Mouse (Mus musculus) cerebellum, adult 8-10 months (tissue): ENCODE data around the gene Lpp.

Experiments
- DNase-seq: peaks from one replicate; pipeline ENCODE4 v3.0.0; 2022

Gene Lpp

DNA sequence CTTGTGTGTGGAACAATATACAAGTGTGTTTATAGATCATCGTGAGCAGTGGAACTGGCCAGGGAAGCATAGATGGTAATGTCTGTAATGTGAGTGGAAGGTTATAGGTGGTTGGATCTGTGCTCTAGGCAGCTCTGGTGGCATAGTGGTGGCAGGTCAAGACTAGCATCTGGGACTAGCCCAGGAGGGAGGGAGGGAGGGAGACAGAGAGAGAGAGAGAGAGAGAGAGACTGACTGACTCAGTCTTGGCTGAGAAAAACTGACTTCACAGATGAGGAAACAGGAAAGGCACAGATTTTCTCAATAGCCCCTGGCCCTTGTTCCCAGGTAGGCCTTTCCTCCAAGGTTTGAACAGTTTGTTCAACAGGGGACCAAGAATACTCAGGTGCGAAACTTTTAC is 7.5 kb downstream of the Lpp start:
- DNase-seq = no peak

- no peak for DNase-seq
Observed at GRCm38 (mm10) chr16:24402801-24403200, 9.5 kb downstream of the Lpp start.

- DNase-seq = no peak
Observed at GRCm38 (mm10) chr16:24403733-24404380, 10.6 kb downstream of the Lpp start.

DNA sequence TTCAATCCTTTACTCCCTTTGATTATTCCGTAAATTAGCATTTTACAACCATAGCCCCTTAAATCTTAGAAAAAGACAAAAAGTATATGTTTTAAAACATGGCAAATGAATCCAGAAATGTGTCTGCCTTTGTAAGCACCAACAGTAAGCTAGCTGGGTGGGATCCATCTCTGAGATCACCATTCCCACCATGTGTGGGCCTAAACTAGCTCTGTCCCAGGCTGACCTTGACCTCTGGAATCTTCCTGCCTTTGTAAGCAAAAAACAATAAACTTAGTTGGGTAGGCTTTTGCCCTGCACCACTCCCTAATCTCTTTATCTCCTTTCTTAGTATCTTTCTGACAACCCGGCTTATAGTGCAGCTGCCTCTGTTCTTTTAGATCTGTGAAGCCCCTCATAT is 13.2 kb downstream of the Lpp start:
- no peak for DNase-seq

DNA sequence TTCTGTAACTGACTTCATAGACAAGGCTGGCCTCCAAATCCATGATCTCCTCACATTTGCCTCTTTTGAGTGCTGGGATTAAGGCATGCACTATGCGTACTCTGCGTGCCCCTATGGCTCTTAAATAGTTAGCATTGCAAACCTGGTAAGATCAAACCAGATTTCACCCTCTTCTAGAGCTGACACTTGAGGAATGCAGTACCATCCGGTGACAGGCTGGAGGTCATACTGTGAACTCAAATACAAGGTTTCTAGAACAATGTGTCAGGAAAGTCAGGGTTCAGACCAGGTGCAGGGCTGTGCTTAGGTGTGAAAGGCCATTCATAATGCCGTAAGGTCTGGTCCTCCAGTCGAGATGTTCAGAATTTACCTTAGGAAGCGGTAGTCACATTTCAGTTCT is 18.0 kb downstream of the Lpp start:
- DNase-seq = no peak

DNA sequence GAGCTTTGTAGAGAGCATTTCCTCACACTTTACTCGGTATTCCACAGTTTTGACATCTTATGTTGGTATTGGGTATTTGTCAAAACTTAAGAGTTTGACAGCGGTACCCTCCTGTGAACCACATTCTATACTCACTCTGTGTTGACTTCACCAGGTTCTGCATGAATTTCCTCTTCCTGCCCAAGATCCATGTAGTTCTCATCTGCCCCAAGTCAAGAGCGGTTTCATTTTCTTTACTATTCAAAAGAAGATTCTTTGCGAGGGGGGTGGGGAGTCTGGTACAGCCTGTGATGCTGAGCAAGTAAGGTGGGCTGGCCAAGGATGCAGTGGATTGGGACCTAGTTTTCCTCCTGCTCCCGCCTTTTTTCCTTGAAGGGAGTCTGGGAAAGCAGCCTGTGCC is 18.9 kb downstream of the Lpp start:
- DNase-seq = no peak

DNA sequence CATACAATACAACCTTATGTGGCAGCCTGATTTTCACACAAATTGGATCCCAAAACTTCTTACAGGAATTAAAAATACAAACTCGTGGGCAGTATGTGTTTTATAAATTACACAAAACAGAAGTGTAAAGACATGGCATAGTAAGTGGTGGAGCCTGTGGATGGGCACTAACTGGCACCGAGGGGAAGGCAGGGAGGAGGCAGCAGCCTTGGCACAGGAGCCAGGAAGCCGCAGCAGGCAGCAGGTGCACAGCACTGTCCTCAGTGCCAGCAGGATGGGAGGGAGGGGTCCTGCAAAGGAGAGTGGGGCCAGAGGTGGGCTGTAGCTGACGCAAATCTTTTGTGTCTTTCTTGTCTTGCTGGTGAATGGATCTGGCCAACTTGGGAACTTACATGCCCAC is 19.8 kb downstream of the Lpp start:
- DNase-seq = peak; percentile 62

GRCm38 (mm10) chr16:24418022-24418421 is 24.7 kb downstream of the Lpp start:
- no peak for DNase-seq

DNA sequence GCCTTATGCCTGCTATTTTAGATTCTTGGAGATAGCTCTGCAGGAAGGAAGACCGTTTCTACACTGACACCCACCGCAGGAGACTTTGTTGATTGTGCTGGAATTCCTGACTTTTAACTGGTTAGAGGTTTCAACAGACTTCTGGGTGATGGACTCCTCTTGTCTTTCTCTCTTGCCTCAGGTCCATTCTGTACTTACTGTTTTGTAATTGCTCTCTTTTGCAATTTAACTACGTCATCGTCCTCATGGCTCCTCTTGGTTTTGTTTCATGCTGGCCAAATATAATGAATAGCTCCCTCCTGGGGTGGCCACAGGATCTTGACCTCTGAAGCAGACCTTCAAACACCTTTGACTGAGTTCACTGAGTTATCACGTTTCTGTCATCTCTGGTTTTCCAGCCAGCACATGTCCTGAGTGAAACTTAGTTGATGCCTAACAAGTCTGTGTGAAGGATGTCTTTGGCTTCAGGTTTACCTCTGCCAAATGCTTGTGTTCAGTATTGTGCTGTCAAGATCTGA is 27.4 kb downstream of the Lpp start:
- DNase-seq = no peak

DNA sequence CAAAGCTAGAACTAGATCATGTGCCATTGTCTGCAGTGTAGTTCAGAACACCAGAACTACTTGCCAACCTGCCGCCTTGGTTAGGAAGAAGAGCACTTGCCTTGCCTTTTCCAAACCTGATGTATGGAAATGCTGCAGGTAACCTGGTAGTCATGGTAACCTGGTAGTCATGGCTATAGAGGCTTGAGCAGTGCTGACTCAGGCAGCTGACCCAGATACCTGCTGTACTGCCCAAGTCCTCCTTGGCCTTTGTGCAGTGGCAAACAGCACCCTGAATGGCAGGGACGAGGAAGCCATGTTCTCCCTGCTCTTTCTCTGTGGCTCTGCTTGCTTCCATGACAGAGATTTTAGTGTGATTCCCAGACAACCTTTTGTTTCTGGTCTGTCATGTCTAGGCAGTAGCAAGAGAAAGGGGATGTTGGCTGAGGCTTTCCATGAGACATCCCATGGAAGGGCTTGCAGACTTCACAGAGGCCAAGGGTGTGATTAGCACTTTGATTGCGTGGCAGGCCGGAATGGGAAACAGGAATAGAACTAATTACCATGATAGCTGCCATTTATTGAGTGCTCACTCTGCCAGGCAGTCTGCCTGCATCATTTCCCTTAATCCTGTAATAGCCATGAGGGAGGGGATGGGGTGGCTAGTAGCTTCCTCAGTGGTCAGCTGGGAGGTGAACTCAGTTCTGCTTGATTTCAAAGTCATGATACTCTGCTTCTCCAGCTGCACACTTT is 28.5 kb downstream of the Lpp start:
- no peak for DNase-seq

- no peak for DNase-seq
Observed at GRCm38 (mm10) chr16:24423196-24423595, 29.9 kb downstream of the Lpp start.

- no peak for DNase-seq
Observed at GRCm38 (mm10) chr16:24423751-24424150, 30.4 kb downstream of the Lpp start.

DNA sequence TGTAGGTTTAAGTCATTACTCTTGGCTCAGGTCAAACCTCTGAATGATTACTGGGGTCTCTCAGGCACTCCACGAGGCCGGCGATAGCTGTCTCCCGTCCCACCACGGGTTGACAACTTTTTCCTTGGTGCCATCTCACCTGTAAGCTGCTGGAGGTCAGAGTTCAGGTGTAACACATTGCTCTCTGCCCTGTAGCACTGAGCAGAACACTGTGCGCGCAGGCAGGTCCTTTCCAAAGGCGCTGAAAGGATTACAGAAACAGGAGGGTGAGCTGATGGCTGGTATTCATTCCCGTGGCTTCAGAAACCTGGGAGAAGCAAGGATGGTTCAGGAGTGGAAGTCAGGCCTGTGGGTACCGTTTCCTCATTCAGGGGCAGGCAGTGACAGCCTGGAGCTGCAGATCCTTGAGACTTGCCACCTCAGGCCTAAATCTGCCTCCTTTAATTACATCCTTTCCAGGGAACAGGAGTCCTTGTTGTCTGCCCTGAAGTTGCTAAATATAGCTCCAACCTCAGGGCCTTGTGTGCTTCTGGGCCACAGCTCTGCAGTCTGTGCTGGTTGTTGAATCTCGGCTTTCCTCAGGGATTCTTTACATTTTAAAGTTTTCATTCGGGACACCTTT is 31.2 kb downstream of the Lpp start:
- DNase-seq = no peak

DNA sequence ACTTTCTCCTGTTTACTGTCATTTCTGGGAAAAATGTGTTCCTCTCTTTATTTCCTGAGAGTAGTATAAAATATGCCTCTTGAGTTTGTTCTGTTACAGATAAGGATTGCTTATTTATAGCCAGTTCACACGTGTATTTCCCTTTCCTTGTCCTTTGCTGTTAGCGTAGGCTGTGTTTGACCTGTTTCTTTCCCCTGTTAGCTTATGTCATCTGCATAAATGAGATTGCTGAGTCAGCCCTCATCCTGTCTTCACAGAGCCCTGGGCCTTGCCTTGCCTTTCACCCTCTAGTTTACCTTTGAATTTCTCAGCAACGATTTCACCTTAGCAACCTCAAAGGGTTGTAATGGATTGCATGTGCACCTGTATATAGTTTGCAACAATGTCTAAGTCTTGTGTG is 32.5 kb downstream of the Lpp start:
- no peak for DNase-seq

DNA sequence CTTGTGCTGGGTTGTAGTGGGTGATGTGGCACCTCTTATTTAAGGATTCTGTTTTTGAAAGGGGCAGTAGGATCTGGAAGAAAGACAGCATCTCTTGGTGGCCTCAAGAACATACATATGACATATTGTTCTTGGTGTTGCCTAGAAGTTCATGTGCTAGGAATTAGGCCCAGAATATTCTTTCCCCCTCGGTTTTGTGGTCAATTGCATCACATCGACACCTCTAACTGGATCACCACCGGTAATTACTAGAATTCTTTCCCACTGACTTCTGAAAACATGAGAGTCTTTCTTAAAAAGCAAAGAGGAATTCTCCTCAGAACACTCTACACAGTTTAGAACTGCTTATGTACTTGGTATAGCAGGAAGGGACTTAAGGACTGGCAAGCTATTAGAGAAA is 34.3 kb downstream of the Lpp start:
- DNase-seq = no peak

GRCm38 (mm10) chr16:24428055-24428454 is 34.7 kb downstream of the Lpp start:
- no peak for DNase-seq

- peak; percentile 48 for DNase-seq
Observed at GRCm38 (mm10) chr16:24428742-24429141, 35.4 kb downstream of the Lpp start.

- DNase-seq = no peak
Observed at GRCm38 (mm10) chr16:24429691-24430090, 36.4 kb downstream of the Lpp start.

DNA sequence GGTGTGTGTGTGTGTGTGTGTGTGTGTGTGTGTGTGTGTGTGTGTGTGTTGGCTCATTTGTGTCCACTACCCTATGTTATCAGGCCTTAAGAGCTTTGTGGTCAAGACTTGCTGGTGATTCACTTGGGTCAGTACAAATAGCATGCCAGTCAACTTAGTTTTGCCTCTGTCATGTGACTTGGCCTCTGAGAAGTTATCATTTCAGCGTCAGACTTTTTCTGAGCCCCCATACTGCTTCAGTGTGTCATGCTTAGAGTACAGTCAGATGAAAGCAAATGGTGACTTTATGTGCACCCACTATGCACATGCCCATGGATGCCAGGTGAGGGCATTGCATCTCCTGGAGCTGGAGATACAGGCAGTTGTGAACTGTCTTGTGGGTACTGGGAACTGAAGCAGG is 38.5 kb downstream of the Lpp start:
- DNase-seq = no peak

DNA sequence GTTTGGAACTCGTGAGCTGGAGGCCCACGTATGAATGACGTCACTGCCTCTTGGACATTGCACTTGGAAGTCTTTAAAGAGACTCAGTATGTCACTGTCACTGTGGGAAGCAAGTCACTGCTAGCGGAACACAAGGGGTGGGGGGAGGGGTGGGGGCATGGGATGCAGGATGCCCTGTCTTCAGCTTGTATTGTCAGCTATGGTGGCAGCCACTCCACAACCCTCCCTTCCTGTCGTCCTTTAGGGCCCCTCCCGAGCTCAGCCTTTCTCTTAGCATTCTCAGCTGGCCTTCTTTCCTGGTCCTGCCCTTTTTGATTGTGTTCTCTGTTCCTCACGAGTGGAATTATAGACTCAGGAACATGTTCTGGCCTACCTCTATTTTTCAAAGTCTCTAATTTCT is 40.3 kb downstream of the Lpp start:
- no peak for DNase-seq

- no peak for DNase-seq
Observed at GRCm38 (mm10) chr16:24434026-24434425, 40.7 kb downstream of the Lpp start.

DNA sequence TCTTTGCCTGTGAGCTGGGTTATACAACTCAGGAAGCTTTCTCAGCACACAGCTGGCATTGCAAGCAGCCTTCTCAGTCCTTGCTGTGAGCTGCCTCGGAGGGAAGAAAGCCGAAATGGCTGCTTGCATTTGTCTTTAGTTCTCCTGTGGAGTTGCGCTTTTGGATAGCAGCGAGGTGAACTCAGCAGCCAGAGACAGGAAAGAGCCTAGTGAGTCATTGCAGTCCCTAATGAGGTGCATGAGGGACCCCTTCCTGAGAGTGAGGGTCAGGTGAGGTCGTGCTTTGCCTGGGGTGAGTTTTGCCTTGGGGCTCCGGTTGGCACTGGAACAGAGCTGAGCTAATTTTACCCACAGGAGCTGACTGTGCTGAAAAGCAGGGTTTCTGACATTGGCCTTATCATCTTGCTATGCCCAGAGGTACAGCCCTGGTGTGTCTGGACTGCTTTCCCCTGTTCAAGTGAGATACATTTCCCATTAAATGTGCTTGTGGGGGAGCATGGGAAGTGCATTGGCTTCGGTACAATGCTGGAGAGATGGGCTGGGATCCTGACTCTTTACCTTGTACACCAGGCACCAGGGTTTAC is 41.3 kb downstream of the Lpp start:
- peak; percentile 55 for DNase-seq

DNA sequence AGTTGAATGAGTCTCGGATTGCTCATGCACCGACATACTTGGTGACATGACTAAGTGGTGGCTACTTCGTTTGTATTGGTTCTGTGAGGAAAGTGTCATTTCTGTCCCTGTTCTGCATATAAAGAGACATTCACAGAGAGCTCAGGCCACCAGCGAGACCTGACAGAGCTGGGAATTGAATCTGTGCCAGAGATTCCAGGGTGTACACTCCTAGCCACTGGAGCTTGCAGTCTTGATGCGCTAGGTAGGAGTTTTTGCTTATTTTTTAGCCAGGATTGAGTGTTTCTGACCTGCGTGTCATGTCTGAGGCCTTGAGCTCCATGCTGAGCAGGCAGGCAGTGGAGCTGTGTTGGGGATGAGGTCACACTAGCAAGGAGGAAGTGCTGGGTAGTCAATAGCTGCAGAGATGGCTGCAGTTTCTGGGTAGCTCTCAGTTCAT is 41.8 kb downstream of the Lpp start:
- DNase-seq = peak; percentile 55

GRCm38 (mm10) chr16:24438438-24438837 is 45.1 kb downstream of the Lpp start:
- DNase-seq = no peak
